Mouse (Mus musculus) megakaryocyte, embryonic 14.5 days (primary cell): ENCODE data around the gene Hdgfl1. TPM values are rescaled to one million over a fixed set of nuclear protein-coding genes. Genes with fewer than 3 reads are reported as not detected.

Experiments used
- H3K27me3 ChIP-seq: replicated peaks from 2 replicates; pipeline ENCODE3; 2012; ENCODE audit warnings: inconsistent platforms
- H3K36me3 ChIP-seq: replicated peaks from 2 replicates; pipeline ENCODE3; 2012; ENCODE audit warnings: low read length, inconsistent platforms, mixed read lengths
- H3K4me1 ChIP-seq: 2 replicates; pipeline ENCODE4 v1.6.1; 2012; ENCODE audit warnings: inconsistent platforms
- H3K4me3 ChIP-seq: replicated peaks from 2 replicates; pipeline ENCODE3; 2012; ENCODE audit warnings: moderate library complexity, mild to moderate bottlenecking, inconsistent platforms
- H3K9me3 ChIP-seq: 2 replicates; pipeline ENCODE4 v1.6.1; 2012; ENCODE audit warnings: inconsistent platforms
- FLI1 ChIP-seq: IDR thresholded peaks from 2 replicates; pipeline ENCODE4 v1.6.1; 2012; ENCODE audit warnings: low read length, inconsistent platforms, mixed read lengths
- GATA1 ChIP-seq: IDR thresholded peaks from 3 replicates; pipeline ENCODE4 v1.6.1; 2012; ENCODE audit warnings: mixed read lengths, low read length, inconsistent platforms, borderline replicate concordance
- polyA plus RNA-seq: library from polyadenylated mRNA; stranded (reverse); fragments of >175 nt; gene quantifications from 2 replicates; pipeline ENCODE4 v1.2.3, GENCODE M21; 2012; ENCODE audit warnings: low replicate concordance; ENCODE audit not compliant: insufficient read depth

Gene Hdgfl1
- polyA plus RNA-seq, 1 experiment = not detected

DNA sequence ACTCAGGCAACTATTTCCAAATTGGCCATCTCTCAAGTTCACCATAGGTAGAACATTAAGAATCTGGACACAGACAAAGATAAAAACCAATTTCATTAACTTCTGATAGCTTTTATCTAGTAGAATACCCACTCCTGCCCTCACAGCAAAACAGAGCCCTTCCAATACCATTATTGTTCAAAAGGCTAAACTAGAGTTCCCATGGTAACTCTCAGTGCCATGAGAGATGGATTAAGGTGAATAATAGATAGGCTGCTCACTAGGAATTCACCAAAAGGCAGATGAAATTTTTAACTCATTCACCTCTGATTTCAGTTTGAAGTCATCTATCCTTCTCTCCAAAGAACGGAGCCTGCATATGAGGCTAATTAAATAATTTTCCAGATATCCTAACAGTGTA is 45.7 kb downstream of the Hdgfl1 start:
- Histone ChIP-seq H3K4me1 (no peaks in the 10 kb centered on the region), H3K27me3 (no peaks in the 10 kb centered on the region), H3K4me3 (no peak overlapping the region), H3K36me3 (no peaks in the 10 kb centered on the region), H3K9me3 (no peaks in the 10 kb centered on the region)
- no peak for TF ChIP-seq GATA1
- no peak for TF ChIP-seq FLI1

DNA sequence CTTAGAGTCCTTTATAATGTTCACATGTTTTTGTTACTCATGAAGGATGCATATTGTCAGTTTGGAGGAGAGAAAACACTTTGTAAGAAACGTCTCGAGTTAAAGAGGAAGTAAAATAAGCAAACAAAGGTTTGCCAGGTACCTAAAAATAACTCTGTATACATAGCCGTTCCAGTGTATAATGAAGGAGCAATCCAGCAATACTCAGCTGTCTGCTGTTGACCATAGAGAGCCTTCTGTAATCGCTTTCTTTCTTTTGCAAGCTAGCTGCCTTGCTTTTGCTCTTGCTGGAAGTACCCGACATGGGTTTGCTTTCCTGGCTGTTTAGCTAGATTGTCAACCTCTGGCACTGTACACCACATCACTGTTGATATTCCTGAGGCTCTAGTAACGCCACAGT is 48.6 kb downstream of the Hdgfl1 start:
- no peaks in the 10 kb centered on the region for H3K4me1 ChIP-seq
- no peaks in the 10 kb centered on the region for H3K27me3 ChIP-seq
- H3K9me3 ChIP-seq = no peaks in the 10 kb centered on the region
- no peak overlapping the region for H3K4me3 ChIP-seq
- no peaks in the 10 kb centered on the region for H3K36me3 ChIP-seq
- TF ChIP-seq GATA1 (no peak), FLI1 (no peak)

- TF ChIP-seq FLI1 = no peak
- no peak for TF ChIP-seq GATA1
- Histone ChIP-seq H3K27me3 (no peaks in the 10 kb centered on the region), H3K4me1 (no peaks in the 10 kb centered on the region), H3K4me3 (no peak overlapping the region), H3K9me3 (no peaks in the 10 kb centered on the region), H3K36me3 (no peaks in the 10 kb centered on the region)
Measured at GRCm38 (mm10) chr13:26720917-26721316, 49.0 kb downstream of the Hdgfl1 start.

DNA sequence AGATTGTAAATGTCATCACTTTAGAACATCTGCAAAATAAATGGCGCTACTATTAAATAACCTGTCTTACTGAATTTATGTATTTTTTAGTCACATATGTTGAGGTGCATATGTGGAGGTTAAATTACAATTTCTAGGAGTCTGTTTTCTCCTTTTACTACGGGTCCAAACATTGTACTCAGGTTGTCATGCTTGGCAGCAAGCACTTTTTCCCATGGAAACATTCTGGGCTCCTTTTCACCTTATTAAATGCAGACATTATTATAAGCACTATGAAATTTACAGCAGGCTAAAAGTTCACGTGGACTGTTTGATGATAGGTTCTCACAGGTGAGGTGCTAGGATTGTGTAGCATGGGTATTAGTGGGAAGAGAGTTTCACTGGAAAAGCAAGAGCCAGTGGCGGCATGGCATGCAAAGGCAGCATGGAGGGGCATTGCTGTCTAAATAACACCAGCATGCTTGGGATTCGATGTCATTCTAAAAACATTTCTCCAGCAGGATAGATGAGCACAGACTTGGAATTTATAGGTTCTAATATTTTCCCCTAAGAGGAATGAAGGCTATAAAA is 50.7 kb downstream of the Hdgfl1 start:
- Histone ChIP-seq H3K4me1 (no peaks in the 10 kb centered on the region), H3K27me3 (no peaks in the 10 kb centered on the region), H3K36me3 (no peaks in the 10 kb centered on the region), H3K9me3 (0 out of 2 replicates have a peak, but pooled peaks cover under 1% of the 10 kb centered on the region), H3K4me3 (no peak overlapping the region)
- TF ChIP-seq GATA1 = no peak
- no peak for TF ChIP-seq FLI1
